Mouse (Mus musculus): Measurements from ENCODE around the gene Poln.

DNA sequence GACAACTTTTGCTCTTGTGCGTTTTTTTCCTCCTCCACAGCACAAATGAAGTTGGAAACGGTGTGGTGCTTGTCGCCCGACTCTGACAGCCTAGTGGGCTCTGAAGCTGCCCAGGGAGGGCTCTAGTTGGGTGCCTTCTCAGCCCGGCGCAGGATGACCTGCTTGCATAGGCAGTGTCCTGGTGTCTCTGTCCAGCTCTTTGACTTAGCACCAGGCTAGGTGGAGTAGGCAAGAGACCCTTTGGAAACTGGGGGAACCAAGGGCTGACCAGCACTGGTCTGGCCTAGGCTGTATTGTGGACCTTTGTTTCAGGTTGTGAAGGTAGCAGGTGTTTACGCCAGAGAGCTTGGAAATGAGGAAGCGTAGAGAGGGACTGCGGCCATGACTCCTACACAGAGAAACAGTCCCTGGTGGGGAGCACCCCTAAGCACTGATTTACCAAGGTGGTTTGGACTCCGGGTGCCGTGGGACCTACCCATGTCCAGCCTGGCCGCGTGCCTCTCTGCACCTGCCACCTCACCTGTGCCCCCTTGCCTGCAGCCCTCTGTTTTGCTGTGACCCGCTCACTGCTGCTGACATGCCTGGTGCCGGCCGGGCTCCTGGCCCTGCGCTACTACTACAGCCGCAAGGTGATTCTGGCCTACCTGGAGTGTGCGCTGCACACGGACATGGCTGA is 171.3 kb downstream of the Poln start:
- TF ChIP-seq CTCF (IDR thresholded peaks at IDR 0.05; ENCODE audit: low read depth) (no peak), EP300 (IDR thresholded peaks at IDR 0.05; ENCODE audit: low read depth) (no peak)

Data from liver, embryonic 14.5 days (tissue).